Comparison of ENCODE assay signal across 12 mouse cellular contexts in the genomic region with DNA sequence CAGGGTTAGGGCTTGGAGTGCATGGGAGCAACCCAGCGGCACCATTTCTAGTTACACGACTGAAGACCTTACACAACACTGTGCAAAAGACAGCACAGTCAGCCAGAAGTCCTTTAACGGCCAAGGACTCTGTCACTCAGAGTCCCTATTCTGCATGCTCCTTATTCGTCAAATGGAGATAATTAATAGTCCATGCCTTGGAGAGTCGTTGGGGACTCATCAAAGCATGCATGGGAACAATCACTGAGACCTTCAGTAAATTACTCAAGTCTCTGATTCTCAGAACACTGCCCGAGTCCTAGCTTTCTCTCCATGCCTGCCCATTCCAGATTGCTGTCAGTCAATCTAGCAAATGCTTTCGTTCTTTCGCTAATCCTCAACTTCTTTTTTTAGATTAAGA. TPM values are rescaled to one million over a fixed set of nuclear protein-coding genes. Genes with fewer than 3 reads are reported as not detected.
DNase-seq lines count a peak whose midpoint lies in the region; ATAC-seq lines count a peak whose summit lies in the region.
"Had no signal": no experiment of that assay in that cellular context is flagged by ENCODE, and none has a peak within 500 bp of the region (broad histone marks: within the 10 kb centered on the region; RNA-seq: fewer than 3 reads in every experiment).

No protein-coding gene starts in this region.

- intact Hi-C loops in left cerebral cortex, postnatal 25 days (cut with DNase I) = loop anchor here (1.0 to 10.0 kb wide), 4 partner anchors 43 to 1017 kb away; no protein-coding TSS in a partner anchor

- H3K4me1 ChIP-seq in limb, embryonic 11.5 days (ENCODE audit: control insufficient read depth, insufficient read depth, low read length) = no peaks in the 10 kb centered on the region
- no peaks in the 10 kb centered on the region for H3K4me1 ChIP-seq in limb, embryonic 10.5 days
- 0 out of 2 replicates have a peak, but pooled peaks cover 2% of the 10 kb centered on the region for H3K4me1 ChIP-seq in hindbrain, embryonic 12.5 days
- no peaks in the 10 kb centered on the region; the same call in 1 of the 2 replicates for H3K4me1 ChIP-seq in neural tube, embryonic 13.5 days (replicated peaks)
- H3K4me1 ChIP-seq: embryonic facial prominence, embryonic 15.5 days; heart, embryonic 10.5 days had no signal

- WGBS in limb, embryonic 11.5 days = 45% methylated on average over 8 of the region's 8 CpGs
- 56% methylated on average over 8 of the region's 8 CpGs for WGBS in limb, embryonic 10.5 days
- 69% methylated on average over 8 of the region's 8 CpGs for WGBS in hindbrain, embryonic 12.5 days
- 44% methylated on average over 8 of the region's 8 CpGs for WGBS in neural tube, embryonic 13.5 days

- ATAC-seq in limb, embryonic 11.5 days (ENCODE audit: insufficient number of reproducible peaks, low FRiP score, low TSS enrichment, low read depth) = peak; percentile 38; the same call in 1 of the 2 replicates
- ATAC-seq in hindbrain, embryonic 12.5 days (ENCODE audit: low FRiP score) = 0 out of 2 replicates have a peak, but pooled peaks have one; percentile 29
- ATAC-seq in neural tube, embryonic 13.5 days (ENCODE audit: low read depth) = peak; percentile 40; the same call in 1 of the 2 replicates

- no peaks in the 10 kb centered on the region for H3K9me3 ChIP-seq in limb, embryonic 11.5 days (ENCODE audit: control insufficient read depth, low read length)
- H3K9me3 ChIP-seq in limb, embryonic 10.5 days (replicated peaks) = no peaks in the 10 kb centered on the region
- no peaks in the 10 kb centered on the region for H3K9me3 ChIP-seq in hindbrain, embryonic 12.5 days (replicated peaks)
- no peaks in the 10 kb centered on the region for H3K9me3 ChIP-seq in neural tube, embryonic 13.5 days
- H3K9me3 ChIP-seq: embryonic facial prominence, embryonic 15.5 days; heart, embryonic 10.5 days had no signal

- H3K4me3 ChIP-seq in limb, embryonic 11.5 days (ENCODE audit: low read depth, low read length) = no peak overlapping the region
- no peak overlapping the region for H3K4me3 ChIP-seq in limb, embryonic 10.5 days
- H3K4me3 ChIP-seq in hindbrain, embryonic 12.5 days = no peak overlapping the region
- no peak overlapping the region for H3K4me3 ChIP-seq in neural tube, embryonic 13.5 days
- H3K4me3 ChIP-seq: embryonic facial prominence, embryonic 15.5 days; heart, embryonic 10.5 days had no signal

- H3K9ac ChIP-seq in limb, embryonic 11.5 days (ENCODE audit: low read length) = no peak overlapping the region
- no peak overlapping the region for H3K9ac ChIP-seq in hindbrain, embryonic 12.5 days
- no peak overlapping the region for H3K9ac ChIP-seq in neural tube, embryonic 13.5 days
- H3K9ac ChIP-seq: embryonic facial prominence, embryonic 15.5 days; liver, embryonic 14.5 days had no signal

- H3K27me3 ChIP-seq in limb, embryonic 11.5 days (ENCODE audit: control insufficient read depth, insufficient read depth, low read length) = no peaks in the 10 kb centered on the region
- H3K27me3 ChIP-seq in limb, embryonic 10.5 days (ENCODE audit: low read depth, poor library complexity, severe bottlenecking) = no peaks in the 10 kb centered on the region
- no peaks in the 10 kb centered on the region for H3K27me3 ChIP-seq in hindbrain, embryonic 12.5 days
- no peaks in the 10 kb centered on the region for H3K27me3 ChIP-seq in neural tube, embryonic 13.5 days
- H3K27me3 ChIP-seq: embryonic facial prominence, embryonic 15.5 days had no signal

- H3K4me2 ChIP-seq in limb, embryonic 11.5 days (ENCODE audit: low read depth, severe bottlenecking) = peak overlapping the region; percentile 2; the same call in 1 of the 2 replicates
- H3K4me2 ChIP-seq in hindbrain, embryonic 12.5 days (replicated peaks) = no peak overlapping the region
- no peak overlapping the region for H3K4me2 ChIP-seq in neural tube, embryonic 13.5 days
- H3K4me2 ChIP-seq: embryonic facial prominence, embryonic 15.5 days had no signal

- peak; percentile 23 for DNase-seq in adrenal gland, adult 8-10 months
- DNase-seq in adrenal gland, postnatal 4 days (ENCODE audit: low spot score in 2 of 2) = no peak
- no peak for DNase-seq in limb, embryonic 11.5 days (ENCODE audit: low spot score)
- DNase-seq in limb, embryonic 10.5 days (ENCODE audit: low spot score) = no peak
- no peak for DNase-seq in right cerebral cortex, postnatal 4 days
- no peak for DNase-seq in left cerebral cortex, postnatal 25 days (ENCODE audit: low spot score in 2 of 2)

- H3K27ac ChIP-seq in limb, embryonic 11.5 days (replicated peaks; ENCODE audit: low read depth, low read length) = no peak overlapping the region
- no peak overlapping the region for H3K27ac ChIP-seq in limb, embryonic 10.5 days
- H3K27ac ChIP-seq in hindbrain, embryonic 12.5 days = no peak overlapping the region
- no peak overlapping the region for H3K27ac ChIP-seq in neural tube, embryonic 13.5 days (replicated peaks)
- H3K27ac ChIP-seq: embryonic facial prominence, embryonic 15.5 days; heart, embryonic 10.5 days; liver, embryonic 14.5 days; macrophage had no signal

- H3K36me3 ChIP-seq in limb, embryonic 11.5 days (ENCODE audit: control insufficient read depth, insufficient read depth, low read length) = no peaks in the 10 kb centered on the region
- H3K36me3 ChIP-seq in limb, embryonic 10.5 days = no peaks in the 10 kb centered on the region
- H3K36me3 ChIP-seq in hindbrain, embryonic 12.5 days = no peaks in the 10 kb centered on the region
- H3K36me3 ChIP-seq in neural tube, embryonic 13.5 days = no peaks in the 10 kb centered on the region
- H3K36me3 ChIP-seq: embryonic facial prominence, embryonic 15.5 days; heart, embryonic 10.5 days had no signal

RNA-seq across cellular contexts. Expression of gene Mysm1, which starts 28.9 kb away (rescaled TPM):
- total RNA-seq in adrenal gland, adult 8-10 months (2022) = 10 to 100 TPM; 26.1 to 38.3 (median 32.2) TPM
- 10 to 100 TPM; 31.5 to 41.0 TPM for total RNA-seq in adrenal gland, postnatal 4 days (2021)
- polyA plus RNA-seq in limb, embryonic 11.5 days (2014; fragmentation: Nextera tagmentation; extraction: Ambion mirVana) = 29.5 and 29.9 TPM in 2 replicates
- polyA plus RNA-seq in limb, embryonic 10.5 days (2016; fragmentation: Nextera tagmentation; extraction: Ambion mirVana) = 21.9 and 31.5 TPM in 2 replicates
- 33.2 and 35.7 TPM in 2 replicates for polyA plus RNA-seq in hindbrain, embryonic 12.5 days (2016; fragmentation: Nextera tagmentation; extraction: Ambion mirVana)
- polyA plus RNA-seq in neural tube, embryonic 13.5 days (2015; fragmentation: Nextera tagmentation; extraction: Ambion mirVana) = 27.7 and 29.2 TPM in 2 replicates
- total RNA-seq in left cerebral cortex, postnatal 25 days (2021) = 10 to 100 TPM; 33.3 to 37.6 TPM

RNA-seq across cellular contexts. Expression of gene Jun, which starts 44.3 kb away (rescaled TPM):
- 100 to 1,000 TPM; 127 to 531 (median 331) TPM for total RNA-seq in adrenal gland, adult 8-10 months (2022)
- 10 to 100 TPM; 46.6 to 58.6 TPM for total RNA-seq in adrenal gland, postnatal 4 days (2021)
- polyA plus RNA-seq in limb, embryonic 11.5 days (2014; fragmentation: Nextera tagmentation; extraction: Ambion mirVana) = 29.3 and 42.7 TPM in 2 replicates
- 24.6 and 45.4 TPM in 2 replicates for polyA plus RNA-seq in limb, embryonic 10.5 days (2016; fragmentation: Nextera tagmentation; extraction: Ambion mirVana)
- 70.7 and 86.0 TPM in 2 replicates for polyA plus RNA-seq in hindbrain, embryonic 12.5 days (2016; fragmentation: Nextera tagmentation; extraction: Ambion mirVana)
- polyA plus RNA-seq in neural tube, embryonic 13.5 days (2015; fragmentation: Nextera tagmentation; extraction: Ambion mirVana) = 77.6 and 79.5 TPM in 2 replicates
- total RNA-seq in left cerebral cortex, postnatal 25 days (2021) = 10 to 100 TPM; 47.0 to 61.4 TPM
